Mouse (Mus musculus): ENCODE data around the gene Cldn6.

DNA sequence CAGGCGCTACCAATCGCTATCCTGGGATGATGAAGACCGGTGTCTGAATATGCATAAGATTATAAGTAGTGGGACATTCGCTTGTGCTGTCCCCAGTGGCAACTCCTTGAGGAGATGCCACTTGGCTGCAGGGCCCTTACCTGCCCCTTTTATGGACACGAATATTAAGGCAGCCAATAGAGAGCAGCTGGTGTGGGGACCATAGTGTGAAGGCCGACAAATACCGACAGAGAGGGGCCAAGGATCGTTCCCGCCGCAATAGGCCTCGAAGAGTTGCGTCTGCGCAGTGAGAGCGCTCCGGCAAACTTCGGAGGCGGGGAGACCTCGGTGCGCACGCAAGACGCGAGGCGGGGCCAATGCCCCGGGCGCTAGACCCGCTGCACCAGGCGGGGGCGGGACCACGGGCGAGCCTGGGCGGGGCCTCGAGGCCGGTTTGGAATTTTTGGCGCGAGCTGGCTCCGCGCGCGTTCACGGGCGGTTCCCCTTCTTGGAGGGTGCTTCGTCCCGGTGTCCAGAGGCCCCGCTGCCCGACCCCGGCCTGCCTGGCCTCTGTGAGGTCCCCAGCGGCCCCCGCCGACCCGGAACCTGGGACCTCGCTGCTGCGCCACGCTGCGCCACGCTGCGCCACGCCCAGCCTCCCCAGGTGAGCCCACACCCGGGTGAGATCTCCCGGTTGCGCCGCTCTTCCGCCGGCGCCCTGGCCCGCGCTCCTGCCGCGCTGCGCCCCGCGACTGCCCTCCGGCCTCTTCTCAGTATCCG lies 47.1 kb downstream of the Cldn6 start, which contains the start of gene Pkmyt1:
- no peak for TF ChIP-seq CTCF (IDR thresholded peaks at IDR 0.05; ENCODE audit: extremely low read depth, insufficient read depth, low read length)
- TF ChIP-seq POLR2A (IDR thresholded peaks at IDR 0.05; ENCODE audit: extremely low read depth, insufficient read depth, low read length) = peak; percentile 85; the same call in 1 of the 2 replicates
